Mouse (Mus musculus): ENCODE measurements around the gene Gigyf2.

Gene Gigyf2

DNA sequence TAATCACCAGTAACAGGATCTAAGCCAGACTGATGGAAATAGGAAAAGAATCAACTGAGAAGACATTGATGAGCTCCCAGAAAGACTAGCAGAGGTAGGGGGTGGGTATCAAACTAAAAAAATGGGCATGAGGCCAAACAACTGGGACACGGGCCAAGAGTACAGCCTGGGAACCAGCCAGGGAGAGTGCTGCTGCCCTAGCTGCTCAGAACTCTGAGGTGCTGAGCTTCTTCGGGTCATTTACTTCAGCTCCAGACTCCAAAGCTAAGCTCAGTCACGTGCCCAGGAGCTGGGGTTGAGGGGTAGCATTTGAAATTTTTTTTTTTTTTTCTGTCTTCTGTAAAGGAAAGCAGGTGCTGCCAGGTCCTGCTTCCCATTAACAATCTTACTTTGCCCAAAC is 10.1 kb upstream of the Gigyf2 start:
- DNase-seq (ENCODE audit: low read depth): no peak

DNA sequence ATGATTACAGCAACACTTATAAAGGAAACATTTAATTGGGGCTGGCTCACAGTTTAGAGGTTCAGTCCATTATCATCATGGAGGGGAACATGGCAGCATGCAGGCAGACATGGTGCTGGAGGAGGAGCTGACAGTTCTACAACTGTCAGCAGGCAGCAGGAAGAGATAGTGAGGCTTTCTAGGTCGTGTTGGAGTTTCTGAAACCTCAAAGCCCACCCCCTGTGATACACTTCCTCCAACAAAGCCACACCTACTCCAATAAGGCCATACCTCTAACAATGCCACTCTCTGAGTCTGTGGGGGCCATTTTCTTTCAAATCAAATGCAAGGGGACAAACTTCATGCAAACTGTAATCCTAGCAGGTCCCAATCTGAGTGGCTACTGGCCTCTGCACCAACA is 5.7 kb upstream of the Gigyf2 start:
- DNase-seq (ENCODE audit: low read depth): no peak

DNA sequence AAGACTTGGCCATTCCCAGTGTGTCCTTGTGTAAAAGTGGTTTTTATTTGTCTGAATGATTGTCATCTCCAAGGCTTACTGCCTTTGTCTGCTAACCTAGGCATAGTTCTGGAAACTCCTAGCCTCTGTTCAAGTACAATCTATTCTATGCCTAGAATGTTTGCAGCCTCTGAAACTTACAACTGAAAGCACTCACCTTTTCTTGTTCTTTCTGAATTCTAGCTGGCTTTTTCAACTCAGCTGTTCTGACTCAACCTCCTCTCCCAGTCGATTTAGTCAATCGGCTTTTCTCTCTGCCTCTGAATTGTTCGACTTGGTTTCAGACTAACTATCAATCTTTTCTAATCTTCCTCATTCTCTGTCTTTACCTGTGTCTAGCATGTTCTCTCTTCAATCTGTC is 4.0 kb upstream of the Gigyf2 start:
- DNase-seq (ENCODE audit: low read depth): no peak

DNA sequence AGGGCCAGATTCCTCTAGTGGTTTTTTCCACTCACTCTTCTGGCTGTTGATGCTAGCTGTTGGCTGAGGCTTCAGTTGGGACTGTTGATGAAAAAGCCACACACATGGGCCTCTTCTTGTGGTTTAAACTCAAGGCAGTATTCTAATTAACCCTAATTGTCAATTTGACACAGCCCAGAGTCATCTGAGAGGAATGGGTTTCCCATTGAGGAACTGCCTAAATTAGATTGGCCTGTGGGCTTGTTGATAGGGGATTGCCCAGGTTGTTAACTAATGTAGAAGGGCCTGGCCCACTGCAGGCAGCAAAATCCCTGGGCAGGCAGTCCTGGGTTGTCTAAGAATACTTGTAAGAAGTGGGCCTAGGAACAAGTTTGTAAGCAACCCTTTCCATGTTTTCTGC is 2.1 kb upstream of the Gigyf2 start:
- no peak for DNase-seq (ENCODE audit: low read depth)

DNA sequence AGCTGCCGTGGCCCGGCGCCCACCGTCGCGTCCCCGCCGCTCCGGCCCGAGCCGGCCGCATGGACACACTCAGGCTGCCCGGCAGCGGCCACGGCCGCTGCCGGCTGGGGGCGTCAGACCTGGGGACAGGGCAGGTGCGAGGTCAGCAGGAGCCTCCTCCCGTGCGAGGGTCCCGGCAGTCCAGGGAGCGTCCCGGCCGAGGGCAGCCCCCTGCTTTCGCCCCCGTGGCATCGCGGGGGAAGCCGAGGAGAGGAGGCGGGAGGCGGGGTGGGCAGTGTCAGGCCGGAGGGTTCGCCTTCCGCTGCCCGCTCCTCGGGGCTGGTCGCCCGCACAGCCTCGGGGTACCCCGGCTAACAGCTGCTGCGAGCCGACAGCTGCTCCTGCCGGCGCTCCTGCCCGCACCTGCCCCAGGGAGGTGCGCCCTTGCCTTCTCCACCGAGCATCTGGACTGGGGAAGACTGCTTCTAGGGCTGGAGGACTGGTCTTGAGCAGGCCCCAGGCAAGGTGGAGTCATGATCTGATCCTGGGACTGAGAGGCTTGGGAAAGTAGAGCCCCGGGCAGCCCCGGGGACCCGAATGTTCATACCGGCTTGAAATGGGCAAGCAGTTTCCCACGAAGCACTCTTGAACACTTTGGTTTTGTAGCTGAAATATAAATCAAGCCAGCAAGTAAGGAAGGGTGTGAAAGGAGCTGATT is 515 bp downstream of the Gigyf2 start:
- peak; percentile 61 for DNase-seq (ENCODE audit: low read depth)

DNA sequence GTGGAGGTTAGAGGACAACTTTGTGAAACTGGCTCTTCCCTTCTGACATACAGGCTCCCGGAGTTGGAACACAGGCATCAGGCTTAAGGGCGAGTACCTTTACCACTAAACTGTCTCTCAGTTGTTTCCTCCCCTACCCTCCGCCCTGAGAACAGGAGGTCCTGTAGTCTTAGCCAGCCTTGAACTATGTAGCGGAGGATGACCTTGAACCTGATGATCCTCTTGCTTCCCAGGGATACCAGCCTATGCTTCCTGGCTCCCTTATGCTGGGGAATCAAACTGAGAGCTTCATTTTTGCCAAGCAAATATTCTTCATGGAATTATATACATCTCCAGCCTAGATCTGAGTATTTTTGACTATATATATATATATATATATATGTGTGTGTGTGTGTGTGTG is 5.0 kb downstream of the Gigyf2 start:
- DNase-seq (ENCODE audit: low read depth): no peak

DNA sequence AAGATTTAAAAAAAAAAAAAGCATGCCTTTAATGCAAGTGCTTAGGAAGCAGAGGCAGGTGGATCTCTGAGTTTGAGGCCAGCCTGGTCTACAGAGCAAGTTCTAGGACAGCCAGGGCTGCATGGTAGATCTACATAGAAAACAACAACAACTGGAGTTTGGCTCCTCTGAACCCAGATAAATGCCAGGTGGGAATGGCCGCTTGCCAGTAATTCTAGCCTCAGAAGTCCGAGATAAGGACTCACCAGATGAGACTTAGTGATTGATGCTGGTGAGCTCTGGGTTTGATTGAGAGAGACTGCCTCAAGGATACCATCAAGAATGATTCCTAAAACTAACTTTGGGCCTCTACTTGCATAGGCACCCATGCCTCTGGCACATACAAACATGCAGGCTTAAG is 23.8 kb downstream of the Gigyf2 start:
- DNase-seq (ENCODE audit: low read depth): no peak

DNA sequence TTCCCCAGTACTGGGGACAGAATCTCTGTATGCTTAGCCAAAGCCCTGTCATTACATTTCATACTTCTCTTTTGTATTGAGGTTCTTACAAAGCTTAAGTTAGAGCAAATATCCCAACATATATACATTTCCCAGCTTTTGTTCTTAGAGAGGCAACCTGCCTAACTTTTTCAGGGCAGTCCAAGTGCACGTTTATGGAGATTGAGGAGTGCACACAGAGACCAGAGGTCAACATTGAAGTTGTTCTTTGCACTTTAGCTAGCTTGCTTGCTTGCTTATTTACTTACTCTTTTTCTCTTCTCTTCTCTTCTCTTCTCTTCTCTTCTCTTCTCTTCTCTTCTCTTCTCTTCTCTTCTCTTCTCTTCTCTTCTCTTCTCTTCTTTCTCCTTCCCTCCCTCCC is 33.5 kb downstream of the Gigyf2 start:
- DNase-seq (ENCODE audit: low read depth): no peak

DNA sequence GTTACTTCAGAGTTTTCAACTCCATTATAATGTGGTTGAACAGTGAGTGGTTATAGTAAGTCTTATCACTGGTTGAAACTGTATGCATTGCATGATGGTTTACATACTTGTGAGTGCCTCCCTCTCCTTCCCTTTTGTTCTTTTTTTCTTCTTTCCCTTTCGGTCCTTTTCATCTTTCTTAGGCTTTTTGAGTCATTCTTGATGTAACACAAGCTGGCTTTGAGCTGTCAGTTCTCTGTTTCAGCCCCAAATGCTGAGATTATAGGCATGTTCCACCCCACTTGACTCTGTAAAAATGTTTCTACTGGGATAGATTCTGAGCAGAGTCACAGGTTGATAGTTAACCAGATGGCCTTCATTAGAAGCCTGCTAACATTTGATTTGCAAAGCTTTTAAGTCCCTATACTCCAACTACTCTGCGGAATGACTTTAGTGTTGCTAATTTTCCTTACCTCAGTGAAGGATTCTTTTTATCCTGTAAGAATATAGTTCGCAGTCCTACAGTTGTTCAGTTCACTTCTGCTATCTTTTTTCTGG is 51.3 kb downstream of the Gigyf2 start:
- peak; percentile 69 for DNase-seq (ENCODE audit: low read depth)

DNA sequence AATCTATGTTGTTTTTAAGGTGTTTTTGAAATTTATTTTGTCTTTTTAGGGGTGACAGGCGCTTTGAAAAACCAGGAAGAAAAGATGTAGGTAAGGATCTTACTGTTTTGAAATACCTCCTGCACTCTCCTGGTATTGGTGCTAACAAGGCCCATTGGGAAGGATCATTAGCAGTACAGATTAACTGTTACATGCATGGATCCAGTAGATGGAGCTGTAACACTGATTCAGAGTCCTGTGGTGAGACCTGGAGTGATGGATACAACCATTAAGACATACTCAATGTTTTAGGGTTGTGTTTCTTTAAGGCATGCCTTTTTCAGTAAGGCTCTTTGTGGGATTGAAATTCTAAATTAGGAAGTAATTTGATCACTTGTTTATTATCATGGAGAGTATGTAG is 53.1 kb downstream of the Gigyf2 start:
- peak; percentile 52 for DNase-seq (ENCODE audit: low read depth)

DNA sequence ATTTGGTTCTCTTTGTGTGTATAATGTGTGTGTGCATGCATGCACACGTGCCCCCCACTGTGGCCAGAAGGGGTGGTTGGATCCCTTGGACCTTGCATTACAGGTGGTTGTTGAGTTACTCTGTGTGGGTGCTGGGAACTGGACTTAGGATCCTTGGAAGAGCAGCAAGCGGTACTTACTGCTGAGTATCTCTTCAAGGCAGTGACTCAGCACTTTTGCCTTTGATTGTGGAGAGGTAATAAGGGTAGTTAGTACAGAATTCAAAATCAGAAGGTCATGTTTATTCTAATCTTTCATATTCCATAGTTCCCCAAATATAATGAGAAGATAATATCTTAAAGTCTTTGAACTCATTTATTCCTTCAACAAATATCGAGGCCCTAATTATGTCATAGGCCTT is 54.4 kb downstream of the Gigyf2 start:
- no peak for DNase-seq (ENCODE audit: low read depth)

DNA sequence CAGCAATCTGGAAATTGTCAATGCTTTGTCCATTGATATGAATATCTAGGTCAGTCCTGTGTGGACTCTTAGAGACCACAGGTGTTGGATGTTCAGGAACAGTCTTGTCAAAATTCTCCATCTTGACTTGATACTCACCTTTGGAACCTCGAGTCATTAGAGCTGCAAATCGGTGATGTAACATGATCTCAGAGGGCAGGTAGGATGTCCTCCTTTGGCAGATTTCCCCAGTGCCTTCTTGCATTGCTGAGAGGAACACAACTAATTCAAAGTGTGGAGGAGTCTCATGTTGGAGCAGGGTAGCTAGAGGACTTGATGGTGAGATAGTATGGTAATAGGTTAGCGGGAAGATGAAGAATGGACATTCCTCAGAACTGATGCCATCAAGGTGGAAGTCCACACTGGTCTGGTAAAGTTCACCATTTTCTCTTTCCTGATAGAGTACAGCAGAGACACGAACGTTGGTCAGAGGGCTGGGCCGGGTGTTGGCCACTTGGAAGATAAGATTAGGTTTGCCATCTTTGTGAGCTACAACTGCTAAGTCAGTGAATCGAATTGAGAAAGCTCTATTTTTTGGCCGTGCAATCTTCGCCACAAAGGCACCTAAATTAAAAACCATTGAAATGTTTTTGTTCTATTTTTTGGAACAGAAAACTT is 59.8 kb downstream of the Gigyf2 start:
- DNase-seq (ENCODE audit: low read depth): no peak

DNA sequence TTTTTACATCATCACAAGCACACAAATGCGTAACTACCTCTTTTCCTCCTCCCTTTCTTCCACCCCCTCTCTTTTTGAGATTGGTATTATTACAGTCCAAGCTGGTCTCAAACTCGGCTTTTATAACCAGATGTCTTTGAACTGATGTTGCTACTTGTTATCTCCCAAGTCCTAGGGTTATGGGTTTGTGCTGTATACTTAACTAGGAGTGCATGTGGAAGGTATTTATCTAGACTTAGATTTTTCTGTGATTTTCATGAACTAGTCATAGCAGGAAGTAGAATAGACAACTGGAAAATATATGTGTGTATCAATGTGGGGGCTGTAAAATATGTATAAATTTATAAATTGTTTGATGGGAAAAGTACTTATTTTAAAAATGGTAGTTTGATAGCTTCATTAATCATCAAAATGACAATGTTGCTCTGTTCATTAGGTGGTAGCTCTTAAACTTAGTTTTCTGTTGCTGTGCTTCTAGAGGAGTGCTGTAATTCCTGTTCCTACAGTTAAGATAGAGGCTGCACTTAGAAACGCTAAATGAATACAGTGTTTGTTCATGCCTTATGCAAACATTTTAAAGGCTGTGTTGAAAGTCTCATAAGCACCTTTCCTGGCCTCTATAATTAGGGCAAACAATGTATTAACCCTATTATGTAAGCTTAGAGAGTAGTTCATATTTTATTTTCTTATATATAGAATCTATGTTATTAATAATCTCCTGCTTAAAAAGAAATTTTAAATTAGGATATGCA is 66.8 kb downstream of the Gigyf2 start:
- DNase-seq (ENCODE audit: low read depth): no peak

DNA sequence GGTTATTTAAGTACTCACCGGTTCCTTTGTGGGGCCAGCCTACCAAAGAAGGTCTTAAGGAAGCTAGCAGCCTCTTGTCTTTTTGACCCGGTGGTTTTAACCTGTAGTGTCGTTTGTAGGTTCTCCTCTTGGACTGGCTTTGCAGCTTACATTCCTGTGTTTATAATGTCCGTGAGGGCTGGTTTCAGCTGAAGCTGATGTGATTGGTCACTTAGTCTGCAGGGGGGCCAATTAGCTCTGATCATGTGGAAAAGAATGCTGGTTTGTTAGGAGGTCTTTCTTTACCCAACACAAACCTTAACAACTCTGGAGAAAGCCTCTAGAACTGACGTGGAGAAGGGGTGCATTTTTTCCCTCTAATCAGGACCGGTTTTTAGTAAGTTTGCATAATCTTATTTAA is 67.8 kb downstream of the Gigyf2 start, which contains the start of gene Kcnj13:
Gene Kcnj13, minus strand, starts transcription at position 136 of the 400 bp plus-strand sequence.
- DNase-seq (ENCODE audit: low read depth): no peak

DNA sequence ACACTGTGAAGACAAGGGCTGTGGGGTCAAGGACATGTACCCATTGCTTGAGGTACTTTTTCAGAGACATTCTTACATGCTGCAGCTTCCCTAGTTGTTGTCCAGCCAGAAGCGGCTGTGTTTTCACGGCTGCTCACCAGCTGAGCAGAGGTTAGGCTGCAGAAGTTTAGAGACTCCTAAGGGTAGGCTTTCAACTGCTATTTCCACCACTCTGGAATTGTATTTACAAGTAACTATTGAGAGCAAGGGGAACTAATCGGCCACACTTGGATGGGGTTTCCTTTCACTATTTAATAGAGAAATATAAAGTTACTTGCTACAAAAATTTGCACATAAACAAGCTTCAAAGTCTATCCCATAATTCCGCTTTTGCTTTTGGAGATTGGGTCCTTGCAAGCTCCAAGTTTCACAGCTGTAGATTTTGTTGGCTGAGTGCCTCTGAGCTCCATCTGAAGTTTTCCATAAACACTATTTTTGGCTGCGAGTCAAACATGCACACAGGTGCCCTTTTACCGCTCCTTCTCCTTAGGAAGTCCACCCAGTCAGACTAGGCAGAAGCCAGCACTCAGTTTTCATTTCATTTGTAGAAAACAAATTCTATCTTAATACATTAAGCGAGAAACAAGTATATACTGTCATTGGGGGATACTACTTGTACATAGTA is 70.3 kb downstream of the Gigyf2 start:
- no peak for DNase-seq (ENCODE audit: low read depth)

DNA sequence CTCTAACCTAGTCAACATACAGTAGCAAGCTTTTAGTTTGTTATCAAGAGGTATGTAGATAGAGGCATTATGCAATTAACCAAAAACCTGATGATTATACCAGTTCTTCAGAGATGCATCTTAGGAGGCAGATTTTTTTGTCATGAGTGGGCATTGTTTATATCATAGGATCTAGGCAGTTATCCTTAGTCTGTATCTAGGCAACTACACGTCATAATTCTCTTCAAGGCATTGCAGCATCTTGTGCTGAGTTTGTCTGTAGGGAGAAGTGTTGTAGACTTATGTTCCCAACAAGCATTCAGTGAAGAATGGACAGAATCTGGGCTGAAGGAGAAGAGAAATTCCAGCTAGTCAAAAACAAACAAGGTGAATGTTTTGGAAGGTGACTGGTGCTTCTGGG is 77.9 kb downstream of the Gigyf2 start:
- no peak for DNase-seq (ENCODE audit: low read depth)

DNA sequence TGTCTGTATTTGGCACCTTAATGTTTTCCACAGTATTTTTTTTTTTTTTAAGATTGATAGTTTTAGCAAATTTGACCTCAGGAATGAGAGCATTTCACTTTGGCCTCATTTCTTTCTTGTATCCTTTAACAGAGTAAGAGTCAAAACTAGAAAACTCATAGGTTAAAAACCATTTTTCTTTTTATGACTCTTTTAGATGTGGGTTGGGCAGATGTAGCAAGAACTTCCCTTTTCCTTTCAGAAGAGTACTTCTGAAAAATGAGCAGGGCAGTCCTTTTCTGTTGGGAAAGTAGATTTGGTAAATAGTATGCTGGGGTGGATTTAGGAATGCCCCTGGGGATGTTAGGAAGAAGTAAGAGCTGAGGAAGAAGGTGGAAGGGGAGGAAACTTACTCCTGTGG is 79.2 kb downstream of the Gigyf2 start:
- DNase-seq (ENCODE audit: low read depth): no peak

DNA sequence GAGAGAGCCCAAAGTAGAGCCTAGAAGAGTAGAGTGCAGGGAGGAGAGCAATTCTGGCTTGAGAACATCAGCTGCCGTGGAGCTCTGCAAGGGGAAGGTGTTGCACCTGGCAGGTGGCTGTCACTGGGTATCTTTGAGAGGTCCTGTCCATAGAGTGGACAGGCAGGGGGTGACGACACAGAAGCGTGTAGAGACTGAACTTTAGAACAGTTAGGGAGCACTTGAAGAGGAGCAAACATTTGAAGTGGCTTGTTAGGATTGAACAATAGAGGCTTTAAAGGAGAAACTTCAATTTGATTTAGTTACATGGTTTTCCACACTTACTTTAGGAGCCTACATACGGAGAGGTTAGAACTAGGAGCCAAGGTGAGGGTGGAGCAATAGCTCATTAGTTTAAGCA is 82.6 kb downstream of the Gigyf2 start:
- no peak for DNase-seq (ENCODE audit: low read depth)

DNA sequence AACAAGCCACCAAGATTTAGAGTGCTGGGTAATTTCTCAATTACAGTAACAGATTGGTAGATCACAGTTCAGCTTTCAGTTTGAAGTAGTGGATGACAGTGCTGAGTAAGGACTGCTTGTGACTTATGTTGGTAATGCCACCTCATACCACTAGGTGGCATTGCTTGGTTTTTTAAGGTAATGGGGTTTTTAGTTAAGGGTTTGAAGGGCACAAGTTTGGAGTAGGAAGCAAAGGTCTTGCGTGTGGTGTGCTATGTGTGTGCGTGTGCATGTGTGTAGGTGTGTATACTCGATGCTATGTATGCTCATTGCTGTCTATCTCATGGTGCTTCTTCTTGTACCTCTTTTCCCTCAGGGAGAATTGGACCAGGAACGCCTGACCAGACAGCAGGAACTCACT is 91.9 kb downstream of the Gigyf2 start:
- DNase-seq (ENCODE audit: low read depth): peak; percentile 85

DNA sequence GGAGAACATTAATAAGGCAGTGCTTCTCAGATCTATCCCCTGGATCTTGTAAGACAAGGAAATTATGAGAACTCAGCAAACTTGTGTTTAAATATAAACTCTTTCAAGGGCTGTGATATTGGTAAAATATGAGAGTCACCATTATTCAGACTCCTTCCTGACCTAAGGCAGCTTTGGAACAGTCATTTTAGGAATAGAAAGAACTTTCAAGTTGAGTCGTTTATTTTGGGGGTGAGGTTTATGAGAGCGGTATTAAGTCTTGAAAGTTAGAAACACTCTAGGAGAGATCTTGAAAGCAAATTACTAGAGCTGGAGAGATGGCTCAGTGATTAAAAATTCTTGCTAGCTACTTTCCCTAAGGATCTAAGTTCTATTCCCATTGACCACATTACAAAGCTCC is 108.3 kb downstream of the Gigyf2 start:
- no peak for DNase-seq (ENCODE audit: low read depth)

DNA sequence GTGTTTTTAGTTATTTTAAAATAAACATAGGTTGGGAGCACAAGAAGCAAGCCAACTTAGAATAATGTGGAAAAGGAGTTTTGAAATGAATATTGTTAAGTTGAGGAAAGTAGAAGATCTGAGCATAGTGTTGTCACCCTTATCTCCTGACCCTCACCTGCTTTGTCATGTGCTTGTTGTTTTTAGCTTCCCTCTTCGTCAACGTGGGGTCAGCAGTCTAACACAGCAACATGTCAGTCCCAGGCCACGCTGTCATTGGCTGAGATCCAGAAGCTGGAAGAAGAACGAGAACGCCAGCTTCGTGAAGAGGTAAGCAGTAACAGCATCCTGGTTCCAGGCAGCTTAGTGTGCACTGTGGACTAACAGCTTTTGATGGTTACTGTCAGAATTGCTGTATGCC is 109.8 kb downstream of the Gigyf2 start:
- no peak for DNase-seq (ENCODE audit: low read depth)

Data from naive thymus-derived CD4-positive, alpha-beta T cell, adult 2 months (primary cell).